Mouse (Mus musculus): ENCODE results near the gene Nfkb1.

Nfkb1 gene

GRCm38 (mm10) chr3:135616730-135617129, 74.6 kb downstream of the Nfkb1 start:
- POLR2A ChIA-PET: no interaction called here
- CTCF ChIA-PET: interaction anchor here in 1 of 4 experiments (0.7 kb wide), 1 partner anchor 20 kb away, joined by 4 read pairs; no protein-coding TSS in a partner anchor

GRCm38 (mm10) chr3:135614376-135614775, 77.0 kb downstream of the Nfkb1 start:
- ChIA-PET CTCF (no interaction called here), POLR2A (interaction anchor here in 1 of 4 experiments (0.7 kb wide), 1 partner anchor 1461 kb away, joined by 4 read pairs; no protein-coding TSS in a partner anchor)

DNA sequence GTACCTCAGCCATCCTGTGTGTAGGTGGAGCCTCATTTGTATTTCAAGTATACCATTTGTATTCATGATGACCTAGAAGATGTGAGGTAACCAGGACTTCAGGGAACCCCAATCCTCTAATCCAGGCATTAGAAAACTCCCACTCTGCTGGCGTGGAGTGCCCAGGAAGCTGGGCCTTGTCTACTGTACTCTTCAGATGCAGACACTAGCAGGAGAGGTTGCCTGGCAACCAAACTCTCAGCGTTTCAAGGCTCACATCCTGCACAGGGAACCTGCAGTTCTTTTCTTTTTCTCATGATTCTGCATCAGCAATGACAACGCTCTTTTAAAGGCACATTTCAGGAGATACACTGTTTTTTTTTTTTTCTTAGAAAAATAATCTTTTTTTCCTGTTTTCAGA, 81.1 kb downstream of the Nfkb1 start:
- ChIA-PET POLR2A (interaction anchor here in 2 of 4 experiments (0.6 to 0.7 kb wide), 3 partner anchors 26 to 1728 kb away, joined by 3 to 7 read pairs (median 3); partner anchors contain the start of gene Nfkb1 (in 1 of the 2)), CTCF (no interaction called here)

- ChIA-PET POLR2A (interaction anchor here in 2 of 4 experiments (0.6 to 1.2 kb wide), 3 partner anchors 13 to 100 kb away, joined by 3 to 9 read pairs (median 6); no protein-coding TSS in a partner anchor), CTCF (interaction anchor here in 1 of 4 experiments (0.6 kb wide), 1 partner anchor 33 kb away, joined by 3 read pairs; no protein-coding TSS in a partner anchor)
These were observed 83.5 kb downstream of the Nfkb1 start for GRCm38 (mm10) chr3:135607660-135608473.

DNA sequence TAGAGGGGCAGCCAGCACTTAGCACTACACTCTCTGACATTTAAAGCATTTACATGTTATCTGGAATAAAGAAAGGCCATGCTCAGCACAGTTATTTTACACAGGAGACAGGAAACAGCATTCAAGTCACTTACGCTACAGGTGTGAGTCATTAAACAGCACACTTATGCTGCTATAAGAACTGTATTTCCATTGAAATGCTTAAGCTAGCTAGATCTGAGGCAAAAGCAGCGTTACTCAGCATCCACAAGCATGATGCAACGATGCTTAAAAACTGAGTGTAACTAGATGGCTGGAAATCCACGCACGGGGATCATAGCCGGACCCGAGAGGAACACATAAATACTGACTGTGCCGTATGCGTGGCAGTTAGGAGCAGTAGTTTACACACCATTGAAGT, 84.3 kb downstream of the Nfkb1 start:
- ChIA-PET POLR2A (interaction anchor here in 1 of 4 experiments (1.2 kb wide), 1 partner anchor 94 kb away, joined by 3 read pairs; no protein-coding TSS in a partner anchor), CTCF (no interaction called here)

DNA sequence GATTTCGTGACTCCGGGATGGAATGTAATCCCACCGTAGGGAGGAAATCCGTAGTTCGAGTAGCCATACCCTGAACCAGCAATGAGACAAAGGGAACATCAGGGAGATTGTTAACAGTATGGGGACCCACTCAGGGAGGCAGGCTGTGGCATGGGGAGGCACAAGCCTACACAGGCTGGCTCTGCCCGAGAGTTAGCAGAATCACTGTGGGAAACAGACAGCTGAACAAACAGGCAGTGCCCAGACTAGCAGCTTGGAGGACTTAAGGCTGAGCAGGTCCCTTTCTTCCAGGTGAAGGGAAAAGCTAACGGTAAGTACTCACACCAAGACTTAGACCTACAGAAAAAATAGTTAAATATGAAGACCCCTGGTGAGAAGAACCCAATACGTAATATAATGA, 84.8 kb downstream of the Nfkb1 start:
- CTCF ChIA-PET: no interaction called here
- POLR2A ChIA-PET: interaction anchor here in 1 of 4 experiments (0.6 to 1.2 kb wide), 2 partner anchors 28 to 93 kb away, joined by 3 read pairs; no protein-coding TSS in a partner anchor

- CTCF ChIA-PET: interaction anchor here in 3 of 4 experiments (0.7 to 1.6 kb wide), 3 partner anchors 16 to 125 kb away, joined by 3 to 5 read pairs (median 3); no protein-coding TSS in a partner anchor
- POLR2A ChIA-PET: interaction anchor here in 2 of 4 experiments (0.6 to 1.2 kb wide), 3 partner anchors 14 to 24 kb away, joined by 3 read pairs; no protein-coding TSS in a partner anchor
These were observed 85.9 kb downstream of the Nfkb1 start for GRCm38 (mm10) chr3:135605474-135605873.

DNA sequence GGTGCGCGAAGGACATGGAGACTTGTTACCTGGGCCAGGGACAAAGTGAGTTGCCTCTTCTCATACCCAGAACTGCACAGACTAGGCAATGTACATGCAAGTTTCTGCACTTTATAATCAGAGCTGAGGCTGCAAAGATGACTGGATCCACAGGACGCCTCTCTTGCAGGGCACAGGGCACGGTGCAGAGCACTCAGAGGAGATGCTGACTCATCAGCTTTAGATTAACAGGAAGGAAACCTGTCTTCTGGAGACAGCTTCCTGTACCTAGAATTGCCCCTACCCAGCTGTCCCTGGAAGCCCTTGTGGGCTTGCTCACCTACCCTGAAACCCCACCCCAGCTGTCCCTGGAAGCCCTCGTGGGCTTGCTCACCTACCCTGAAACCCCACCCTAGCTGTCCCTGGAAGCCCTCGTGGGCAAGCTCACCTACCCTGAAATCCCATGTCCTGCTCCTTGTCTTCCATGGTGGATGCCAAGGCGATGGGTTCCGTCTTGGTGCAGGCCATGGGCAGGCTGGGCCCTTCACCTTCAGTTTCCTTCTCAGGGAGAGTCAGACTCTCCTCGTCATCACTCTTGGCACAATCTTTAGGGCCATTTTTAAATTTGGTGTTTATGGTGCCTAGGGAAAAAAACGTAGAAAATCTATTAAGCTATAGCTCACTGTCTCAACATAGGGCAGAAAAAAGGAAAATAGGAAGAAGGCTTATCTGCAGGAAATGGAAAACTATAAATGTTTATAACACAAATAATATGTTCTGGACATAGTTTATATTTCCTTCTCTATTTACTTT, 86.5 kb downstream of the Nfkb1 start:
- POLR2A ChIA-PET: interaction anchor here in 3 of 4 experiments (0.5 to 1.2 kb wide), 5 partner anchors 8 to 123 kb away, joined by 3 to 7 read pairs (median 3); no protein-coding TSS in a partner anchor
- CTCF ChIA-PET: interaction anchor here in 3 of 4 experiments (0.7 to 1.6 kb wide), 3 partner anchors 17 to 126 kb away, joined by 3 to 5 read pairs (median 3); no protein-coding TSS in a partner anchor

GRCm38 (mm10) chr3:135602731-135603130, 88.6 kb downstream of the Nfkb1 start:
- ChIA-PET CTCF (no interaction called here), POLR2A (interaction anchor here in 2 of 4 experiments (0.8 to 1.8 kb wide), 3 partner anchors 8 to 17 kb away, joined by 3 to 6 read pairs (median 4); no protein-coding TSS in a partner anchor)

- CTCF ChIA-PET: no interaction called here
- POLR2A ChIA-PET: interaction anchor here in 1 of 4 experiments (1.4 kb wide), 1 partner anchor 42 kb away, joined by 3 read pairs; no protein-coding TSS in a partner anchor
These were observed 93.0 kb downstream of the Nfkb1 start for GRCm38 (mm10) chr3:135598355-135598754.

DNA sequence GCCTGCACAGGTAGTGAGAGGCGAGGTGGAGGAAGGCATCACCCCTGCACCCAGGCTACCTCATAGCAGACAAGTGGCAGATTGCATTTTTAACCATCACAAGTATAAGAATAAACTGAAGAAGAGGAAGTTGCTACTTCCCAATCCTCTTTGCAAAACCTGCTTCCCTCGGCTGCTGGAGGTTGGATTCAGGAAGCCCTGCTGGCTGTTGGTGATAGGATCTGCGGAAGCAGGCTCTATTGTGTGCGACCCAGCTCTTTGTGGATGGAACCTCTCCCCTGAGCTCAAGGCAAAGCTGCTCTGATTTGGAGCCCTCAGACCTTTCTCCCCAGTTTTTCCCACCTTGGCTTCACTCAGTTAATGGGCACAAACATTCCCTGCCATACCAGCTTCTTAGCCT, 94.3 kb downstream of the Nfkb1 start:
- CTCF ChIA-PET: interaction anchor here in 1 of 4 experiments (0.6 kb wide), 1 partner anchor 20 kb away, joined by 4 read pairs; no protein-coding TSS in a partner anchor
- POLR2A ChIA-PET: interaction anchor here in 3 of 4 experiments (0.7 to 4.9 kb wide), 3 partner anchors 17 to 26 kb away, joined by 3 to 29 read pairs (median 3); no protein-coding TSS in a partner anchor

- POLR2A ChIA-PET: interaction anchor here in 3 of 4 experiments (0.8 to 4.9 kb wide), 14 partner anchors 9 to 97 kb away, joined by 3 to 29 read pairs (median 4); no protein-coding TSS in a partner anchor
- CTCF ChIA-PET: interaction anchor here (0.5 to 1.2 kb wide), 7 partner anchors 18 to 191 kb away, joined by 3 to 5 read pairs (median 3); no protein-coding TSS in a partner anchor
These were observed 97.0 kb downstream of the Nfkb1 start for GRCm38 (mm10) chr3:135594238-135594917.

- ChIA-PET POLR2A (interaction anchor here in 2 of 4 experiments (0.5 to 4.9 kb wide), 6 partner anchors 12 to 134 kb away, joined by 3 to 29 read pairs (median 5); no protein-coding TSS in a partner anchor), CTCF (interaction anchor here in 1 of 4 experiments (0.8 kb wide), 1 partner anchor 139 kb away, joined by 3 read pairs; no protein-coding TSS in a partner anchor)
These were observed 99.3 kb downstream of the Nfkb1 start for GRCm38 (mm10) chr3:135592011-135592410.

DNA sequence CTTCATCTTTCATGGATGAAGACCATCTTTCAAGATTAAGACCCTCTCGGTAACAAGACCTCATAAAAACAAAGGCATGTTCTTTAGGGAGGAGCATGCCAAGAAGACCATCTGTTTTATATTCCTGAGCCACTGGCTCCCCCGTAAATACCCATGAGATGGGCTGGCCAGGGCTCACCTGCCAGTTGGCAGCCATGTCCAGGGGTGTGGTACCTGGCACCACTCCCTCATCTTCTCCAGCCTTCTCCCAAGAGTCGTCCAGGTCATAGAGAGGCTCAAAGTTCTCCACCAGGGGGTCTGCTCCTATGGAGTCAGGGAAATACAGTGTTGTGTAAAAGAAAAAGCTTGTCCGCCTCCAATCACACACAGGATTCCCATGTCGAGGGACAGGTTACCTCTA, 100.0 kb downstream of the Nfkb1 start:
- POLR2A ChIA-PET: interaction anchor here in 3 of 4 experiments (0.5 to 1.3 kb wide), 5 partner anchors 11 to 151 kb away, joined by 3 to 5 read pairs (median 3); no protein-coding TSS in a partner anchor
- CTCF ChIA-PET: interaction anchor here in 2 of 4 experiments (0.5 to 0.8 kb wide), 3 partner anchors 13 to 1470 kb away, joined by 3 to 5 read pairs (median 3); no protein-coding TSS in a partner anchor

- POLR2A ChIA-PET: interaction anchor here in 3 of 4 experiments (0.6 to 1.2 kb wide), 4 partner anchors 9 to 150 kb away, joined by 3 to 4 read pairs (median 3); no protein-coding TSS in a partner anchor
- CTCF ChIA-PET: no interaction called here
These were observed 100.9 kb downstream of the Nfkb1 start for GRCm38 (mm10) chr3:135590471-135590870.

DNA sequence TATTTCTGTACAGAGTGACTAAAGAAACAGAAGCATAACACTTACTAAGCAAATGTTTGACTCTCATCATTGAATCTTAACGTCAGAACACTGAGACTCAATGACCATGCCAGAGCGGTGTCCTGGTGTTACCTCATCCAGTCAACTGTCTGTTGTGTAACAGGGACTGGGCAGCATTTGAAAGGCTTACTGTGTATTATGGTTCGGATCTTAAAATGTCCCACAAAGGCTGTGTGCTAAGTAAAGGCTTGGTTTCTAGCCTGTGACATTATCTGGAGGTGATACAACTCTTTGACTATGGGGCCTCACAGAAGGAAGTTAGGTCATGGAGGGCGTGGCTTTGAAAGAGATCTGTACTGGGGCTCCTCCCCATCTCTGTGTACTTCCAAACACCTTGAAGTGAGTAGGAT, 104.9 kb downstream of the Nfkb1 start:
- ChIA-PET POLR2A (interaction anchor here in 2 of 4 experiments (0.7 to 1.3 kb wide), 8 partner anchors 17 to 148 kb away, joined by 3 to 5 read pairs (median 4); partner anchors contain the start of gene Ube2d3 (in 1 of the 2)), CTCF (interaction anchor here in 1 of 4 experiments (0.5 kb wide), 1 partner anchor 25 kb away, joined by 3 read pairs; no protein-coding TSS in a partner anchor)

- CTCF ChIA-PET: interaction anchor here in 1 of 4 experiments (0.5 to 0.6 kb wide), 2 partner anchors 25 to 307 kb away, joined by 3 read pairs; no protein-coding TSS in a partner anchor
- POLR2A ChIA-PET: interaction anchor here in 3 of 4 experiments (0.7 to 1.3 kb wide), 14 partner anchors 9 to 148 kb away, joined by 3 to 5 read pairs (median 4); partner anchors contain the start of gene Ube2d3 (in 1 of the 3)
These were observed 105.3 kb downstream of the Nfkb1 start for GRCm38 (mm10) chr3:135586060-135586459.

Data from embryonic stem cell, embryonic (primary cell).